Mouse (Mus musculus) embryo, embryonic 9.5 days (tissue): ENCODE measurements at regions not wholly inside any gene's neighbourhood (a gene's known extent, or its start where the extent isn't known, plus 50 kb on each side); places are given as distances from the start of the nearest gene placed in this dataset.
A peak's percentile ranks its signal among the peaks of the same experiment; 100 is the strongest.

ENCODE experiments used
- DNase-seq: peaks from one replicate; pipeline ENCODE4 v3.0.0-alpha.2; 2017; ENCODE audit errors: extremely low spot score

GRCm38 (mm10) chr5:73729646-73730045 is 78.5 kb downstream of the Spata18 start:
- DNase-seq, result no peak

GRCm38 (mm10) chr5:73731423-73731822 is 80.2 kb downstream of the Spata18 start:
- DNase-seq, result no peak

- DNase-seq, result no peak
Measured at GRCm38 (mm10) chr5:73731991-73732565, 80.9 kb downstream of the Spata18 start.

- no peak for DNase-seq
Measured at GRCm38 (mm10) chr5:73740766-73741165, 89.6 kb downstream of the Spata18 start.

- no peak for DNase-seq
Measured at GRCm38 (mm10) chr5:73741441-73741840, 90.3 kb downstream of the Spata18 start.

GRCm38 (mm10) chr5:73743953-73744352 is 92.8 kb downstream of the Spata18 start:
- no peak for DNase-seq

- DNase-seq, result no peak
Measured at GRCm38 (mm10) chr5:73749791-73750190, 98.6 kb downstream of the Spata18 start.

- no peak for DNase-seq
Measured at GRCm38 (mm10) chr5:73752225-73752644, 101.1 kb downstream of the Spata18 start.

GRCm38 (mm10) chr5:73753827-73754226 is 102.6 kb downstream of the Spata18 start:
- no peak for DNase-seq

- DNase-seq, result no peak
Measured at GRCm38 (mm10) chr5:73758534-73758933, 107.4 kb downstream of the Spata18 start.

- no peak for DNase-seq
Measured at GRCm38 (mm10) chr5:73761236-73761635, 110.1 kb downstream of the Spata18 start.

GRCm38 (mm10) chr5:73761709-73762108 is 110.5 kb downstream of the Spata18 start:
- DNase-seq, result peak; percentile 65

- DNase-seq, result no peak
Measured at GRCm38 (mm10) chr5:73764226-73764625, 113.0 kb downstream of the Spata18 start.

GRCm38 (mm10) chr5:73765466-73765865 is 114.3 kb downstream of the Spata18 start:
- DNase-seq, result no peak

- no peak for DNase-seq
Measured at GRCm38 (mm10) chr5:73768253-73768652, 117.1 kb downstream of the Spata18 start.

GRCm38 (mm10) chr5:73775775-73776548 is 124.8 kb downstream of the Spata18 start:
- DNase-seq, result no peak

- no peak for DNase-seq
Measured at GRCm38 (mm10) chr5:73777282-73777921, 126.2 kb downstream of the Spata18 start.

GRCm38 (mm10) chr5:73781190-73781940 is 130.2 kb downstream of the Spata18 start:
- no peak for DNase-seq

- peak; percentile 76 for DNase-seq
Measured at GRCm38 (mm10) chr5:73782214-73783091, 131.3 kb downstream of the Spata18 start.

- no peak for DNase-seq
Measured at GRCm38 (mm10) chr5:73787275-73787674, 136.1 kb downstream of the Spata18 start.

GRCm38 (mm10) chr5:73792216-73792615 is 141.0 kb downstream of the Spata18 start:
- DNase-seq, result no peak
